Mouse (Mus musculus) gastrocnemius, adult 2 months (tissue): ENCODE data around the gene Tmem139. TPM values are rescaled to one million over a fixed set of nuclear protein-coding genes. Genes with fewer than 3 reads are reported as not detected.
A peak's percentile ranks its signal among the peaks of the same experiment; 100 is the strongest.

ENCODE experiments used
- DNase-seq: peaks from one replicate; pipeline ENCODE4 v3.0.0; 2022
- H3K27ac ChIP-seq: fragments of 200-600 bp; 2 replicates; pipeline ENCODE4 v1.8.1; 2022; ENCODE audit warnings: mild to moderate bottlenecking
- H3K4me3 ChIP-seq: fragments of 200-600 bp; 2 replicates; pipeline ENCODE4 v1.8.1; 2022; ENCODE audit warnings: mild to moderate bottlenecking, moderate library complexity
- CTCF ChIP-seq: fragments of 200-600 bp; IDR thresholded peaks from 2 replicates; pipeline ENCODE4 v1.8.1; 2022; ENCODE audit warnings: antibody characterized with exemption, mild to moderate bottlenecking, moderate library complexity
- intact Hi-C: fragments of 180-260 bp; cut with DNase I; formaldehyde crosslinking; loops from one replicate; pipeline ENCODE4 v1.15.1; 2025
- total RNA-seq, 2 experiments: library from RNA; stranded (reverse); gene quantifications; 2 replicates each; pipeline ENCODE4 v1.2.3; 2021

The Tmem139 gene
- total RNA-seq, 2 experiments from 2014 or later = 0.33 TPM; not detected in 1

DNA sequence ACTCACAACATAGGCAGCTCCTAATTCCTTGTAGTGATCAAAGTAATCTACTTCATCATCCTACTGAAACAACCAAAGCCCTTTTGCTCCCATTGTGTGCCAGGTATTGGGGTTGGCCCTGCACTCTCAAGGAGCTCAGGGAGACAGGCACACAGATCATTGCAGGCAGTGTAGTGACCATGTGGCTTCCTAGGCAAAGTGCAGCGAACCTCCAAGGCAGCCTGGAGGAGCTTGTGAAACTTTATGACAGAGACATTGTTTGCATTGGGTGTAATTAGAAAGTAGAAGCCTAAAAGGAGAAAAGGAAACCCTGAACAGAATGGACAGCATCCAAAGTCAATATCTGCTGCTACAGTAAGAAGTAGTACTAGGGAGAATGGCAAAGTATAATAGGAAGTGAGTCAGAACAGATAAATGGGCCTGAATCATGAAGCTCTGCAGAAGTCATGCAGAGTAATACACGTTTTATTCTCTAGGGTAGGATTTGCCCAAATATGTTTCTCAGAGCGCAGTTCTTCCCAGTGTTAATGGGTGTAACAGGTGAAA, 33.9 kb downstream of the Tmem139 start:
- intact Hi-C loops = no loop called here
- DNase-seq = no peak
- TF ChIP-seq CTCF = no peak
- H3K27ac ChIP-seq = no peak overlapping the region
- H3K4me3 ChIP-seq = no peak overlapping the region

DNA sequence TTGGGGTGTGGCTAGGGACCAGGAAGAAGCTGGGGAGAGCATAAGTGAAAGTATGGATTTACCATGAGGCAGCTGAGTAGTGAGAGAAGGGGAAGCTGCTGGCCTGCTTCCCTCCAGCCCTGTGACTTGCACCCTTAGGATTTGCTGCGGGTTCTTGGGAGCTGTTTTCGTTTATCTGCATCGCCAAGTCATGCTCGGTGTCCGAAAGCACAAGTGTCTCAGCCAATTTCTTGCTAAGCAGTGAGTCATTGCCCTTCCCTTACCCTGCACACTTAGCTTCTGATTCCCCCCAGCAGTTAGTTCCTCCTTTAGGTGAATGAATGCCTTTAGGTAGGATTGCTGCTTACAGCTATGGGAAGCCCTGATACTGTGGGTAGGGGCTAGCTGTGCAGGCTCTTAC, 37.6 kb downstream of the Tmem139 start:
- H3K4me3 ChIP-seq = no peak overlapping the region
- DNase-seq = no peak
- no peak overlapping the region for H3K27ac ChIP-seq
- intact Hi-C loops = no loop called here
- TF ChIP-seq CTCF = no peak

GRCm38 (mm10) chr6:42309816-42310378, 48.1 kb downstream of the Tmem139 start:
- intact Hi-C loops = no loop called here
- 0 out of 2 replicates have a peak, but pooled peaks have one; percentile 13 for TF ChIP-seq CTCF
- no peak overlapping the region for H3K4me3 ChIP-seq
- DNase-seq = peak; percentile 25
- H3K27ac ChIP-seq = no peak overlapping the region

DNA sequence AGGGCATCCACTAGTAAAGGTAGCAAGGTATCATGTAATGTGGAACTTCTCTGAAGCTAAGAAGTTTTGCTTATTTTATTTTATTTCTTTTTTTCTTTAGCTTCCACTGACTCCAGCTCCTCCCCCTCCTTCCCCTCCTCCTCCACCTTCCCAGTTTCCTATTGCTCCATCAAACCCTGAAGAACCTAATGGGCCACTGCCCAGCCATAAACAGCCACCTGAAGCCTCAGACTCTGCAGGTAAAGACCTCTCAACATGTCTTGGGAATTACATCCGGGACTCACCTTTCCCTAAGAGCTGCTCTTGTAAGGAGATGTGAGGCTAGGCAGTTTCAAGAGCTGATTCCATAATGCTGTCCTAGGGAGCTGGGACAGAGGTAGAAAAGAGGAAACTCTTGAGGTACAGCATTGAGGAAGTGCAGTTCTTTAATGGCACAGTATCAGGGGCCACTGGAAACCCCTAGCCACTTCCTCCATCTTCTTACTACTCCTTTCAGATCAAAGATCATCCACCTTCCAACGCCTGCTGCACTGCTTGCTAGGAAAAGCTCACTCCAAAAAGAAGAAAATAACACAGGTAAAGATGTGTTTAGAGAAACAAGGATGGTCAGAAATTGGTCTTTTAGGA, 48.8 kb downstream of the Tmem139 start:
- DNase-seq = no peak
- intact Hi-C loops = no loop called here
- TF ChIP-seq CTCF = no peak
- Histone ChIP-seq H3K27ac (no peak overlapping the region), H3K4me3 (no peak overlapping the region)

Other genes with a start within 250 kb of the Tmem139 start
- gene Sva, start 223.6 kb upstream of the Tmem139 start, total RNA-seq = not detected
- gene Tas2r139, start 121.0 kb upstream of the Tmem139 start, total RNA-seq = not detected
- not detected for gene Tas2r144, start 46.6 kb upstream of the Tmem139 start, total RNA-seq
- 10 to 100 TPM; 36.9 to 64.3 TPM for gene Gstk1, start 16.0 kb upstream of the Tmem139 start, total RNA-seq
- 1 to 10 TPM; 5.0 to 6.1 TPM for gene Casp2, start 3.0 kb downstream of the Tmem139 start, total RNA-seq
- gene Clcn1, start 24.7 kb downstream of the Tmem139 start, total RNA-seq = 100 to 1,000 TPM; 126 to 170 TPM
- under 1 TPM; 0.33 to 0.45 TPM for gene Fam131b, start 62.7 kb downstream of the Tmem139 start, total RNA-seq
- 10 to 100 TPM; 19.7 to 24.7 TPM for gene Zyx, start 87.7 kb downstream of the Tmem139 start, total RNA-seq
- under 1 TPM in 1 of 2 experiments, not detected in 1; 0.10 TPM for gene Epha1, start 111.3 kb downstream of the Tmem139 start, total RNA-seq
- gene Tas2r143, start 138.3 kb downstream of the Tmem139 start, total RNA-seq = not detected
- gene Tas2r135, start 143.5 kb downstream of the Tmem139 start, total RNA-seq = not detected
- under 1 TPM in 1 of 2 experiments, not detected in 1; 0.28 TPM for gene Tas2r126, start 172.6 kb downstream of the Tmem139 start, total RNA-seq
- not detected for gene Olfr458, start 203.2 kb downstream of the Tmem139 start, total RNA-seq
- not detected for gene Olfr457, start 214.4 kb downstream of the Tmem139 start, total RNA-seq
- gene Olfr456, start 225.2 kb downstream of the Tmem139 start, total RNA-seq = not detected